Mouse (Mus musculus): ENCODE measurements at regions not wholly inside any gene's neighbourhood (a gene's known extent, or its start where the extent isn't known, plus 50 kb on each side); places are given as distances from the start of the nearest gene placed in this dataset.

GRCm38 (mm10) chr13:44399831-44400321 is 329.4 kb upstream of the Jarid2 start:
- peak; percentile 31 for DNase-seq (ENCODE audit: low read depth)

GRCm38 (mm10) chr13:44404010-44404575 is 325.2 kb upstream of the Jarid2 start:
- DNase-seq (ENCODE audit: low read depth) = no peak

GRCm38 (mm10) chr13:44407307-44407706 is 322.0 kb upstream of the Jarid2 start:
- peak; percentile 67 for DNase-seq (ENCODE audit: low read depth)

DNA sequence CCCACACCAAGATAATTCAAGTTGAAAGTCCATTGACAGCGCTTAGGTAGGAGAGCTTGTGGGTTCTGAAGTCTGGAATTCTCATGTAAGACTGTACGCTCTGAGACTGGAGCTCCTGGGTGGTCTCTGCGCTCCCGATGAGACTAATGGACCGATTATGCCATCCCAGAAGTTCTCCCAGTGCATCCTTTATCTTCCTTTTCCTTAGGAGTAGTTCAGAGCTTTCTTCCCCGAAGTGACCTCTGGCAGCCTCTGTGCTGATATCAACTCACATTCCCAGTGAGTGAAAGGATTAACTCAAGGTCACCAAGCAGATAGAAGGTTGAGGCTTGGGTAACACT is 320.7 kb upstream of the Jarid2 start:
- DNase-seq (ENCODE audit: low read depth) = no peak

- DNase-seq (ENCODE audit: low read depth) = no peak
Observed at GRCm38 (mm10) chr13:44408960-44409719, 320.1 kb upstream of the Jarid2 start.

DNA sequence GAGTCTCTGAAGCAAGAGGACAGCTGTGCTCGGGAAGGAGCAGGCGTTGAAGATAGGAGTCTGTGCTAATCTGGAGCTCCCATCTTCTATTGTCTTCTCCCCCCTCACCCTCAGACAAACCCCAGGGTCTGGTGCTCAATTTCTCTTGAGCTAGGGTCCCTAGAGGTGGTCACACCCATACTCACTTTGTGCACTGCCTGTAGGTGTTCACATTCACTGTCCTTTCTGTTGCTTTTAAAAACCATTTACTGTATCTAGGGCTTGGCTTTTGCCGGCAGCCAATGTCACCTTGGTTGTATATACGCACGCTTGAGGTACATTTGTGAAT is 319.6 kb upstream of the Jarid2 start:
- DNase-seq (ENCODE audit: low read depth) = no peak

- peak; percentile 49 for DNase-seq (ENCODE audit: low read depth)
Observed at GRCm38 (mm10) chr13:44411781-44412496, 317.3 kb upstream of the Jarid2 start.

- DNase-seq (ENCODE audit: low read depth) = no peak
Observed at GRCm38 (mm10) chr13:44413305-44413704, 316.0 kb upstream of the Jarid2 start.

GRCm38 (mm10) chr13:44415971-44416370 is 313.3 kb upstream of the Jarid2 start:
- DNase-seq (ENCODE audit: low read depth) = no peak

- DNase-seq (ENCODE audit: low read depth) = no peak
Observed at GRCm38 (mm10) chr13:44416986-44417385, 312.3 kb upstream of the Jarid2 start.

DNA sequence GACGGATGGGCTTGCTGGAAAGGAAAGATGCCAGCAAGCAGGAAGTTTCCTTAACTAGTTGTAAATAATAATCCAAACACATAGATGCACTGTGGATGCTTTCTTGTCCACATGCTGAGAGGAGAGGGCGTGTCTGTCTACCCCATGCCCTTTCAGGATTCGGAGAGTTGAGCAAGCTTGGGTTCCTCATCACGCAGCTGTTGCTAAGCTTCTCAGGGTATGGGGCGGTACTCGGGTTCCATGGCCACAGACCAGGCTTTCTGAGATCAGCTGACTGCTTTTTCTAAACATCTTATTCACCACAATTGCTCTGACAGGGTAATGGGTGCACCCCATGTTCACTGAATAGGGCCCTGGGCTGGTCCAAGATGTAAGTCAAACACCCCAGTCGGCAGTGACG is 310.2 kb upstream of the Jarid2 start:
- peak; percentile 62 for DNase-seq (ENCODE audit: low read depth)

- DNase-seq (ENCODE audit: low read depth) = peak; percentile 85
Observed at GRCm38 (mm10) chr13:44419472-44420226, 309.6 kb upstream of the Jarid2 start.

DNA sequence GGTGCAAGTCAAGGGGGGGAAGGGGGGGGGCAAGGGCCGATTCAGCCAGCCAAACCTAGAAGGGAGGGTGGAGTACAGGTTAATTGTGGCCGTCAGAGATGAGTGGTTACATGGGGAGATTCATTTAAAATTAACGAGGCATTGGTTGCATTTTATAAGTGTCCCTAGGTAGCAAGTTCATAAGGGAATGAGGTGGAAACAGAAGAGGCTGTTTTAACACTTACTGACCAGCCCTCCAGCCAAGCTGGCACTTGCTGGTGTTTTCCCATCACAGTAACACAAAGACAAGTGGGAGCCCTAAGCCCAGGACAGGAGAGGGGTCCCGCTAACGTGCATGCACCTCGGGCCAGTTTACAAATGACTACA is 309.1 kb upstream of the Jarid2 start:
- no peak for DNase-seq (ENCODE audit: low read depth)

- no peak for DNase-seq (ENCODE audit: low read depth)
Observed at GRCm38 (mm10) chr13:44420941-44421340, 308.3 kb upstream of the Jarid2 start.

DNA sequence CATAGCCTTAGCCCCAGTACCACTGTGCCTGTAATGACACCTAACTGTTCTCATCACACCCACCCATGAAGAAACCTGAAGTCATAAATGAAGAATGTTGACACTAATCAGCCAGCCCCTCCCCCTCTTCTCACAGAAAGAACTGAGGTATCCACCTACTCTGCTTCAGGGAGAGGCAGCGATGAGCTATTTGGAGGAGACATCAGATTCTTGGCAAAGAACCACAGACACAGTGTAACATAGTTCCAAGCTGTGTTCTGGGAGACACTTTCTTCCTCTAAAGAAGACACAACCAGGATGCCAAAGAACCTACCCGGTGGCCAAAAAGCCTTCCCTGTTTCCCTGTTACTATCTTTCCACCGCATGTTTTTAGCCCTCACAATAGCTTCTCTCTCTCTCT is 307.8 kb upstream of the Jarid2 start:
- no peak for DNase-seq (ENCODE audit: low read depth)

- DNase-seq (ENCODE audit: low read depth) = no peak
Observed at GRCm38 (mm10) chr13:44421922-44422321, 307.4 kb upstream of the Jarid2 start.

GRCm38 (mm10) chr13:44430492-44430891 is 298.8 kb upstream of the Jarid2 start:
- no peak for DNase-seq (ENCODE audit: low read depth)

DNA sequence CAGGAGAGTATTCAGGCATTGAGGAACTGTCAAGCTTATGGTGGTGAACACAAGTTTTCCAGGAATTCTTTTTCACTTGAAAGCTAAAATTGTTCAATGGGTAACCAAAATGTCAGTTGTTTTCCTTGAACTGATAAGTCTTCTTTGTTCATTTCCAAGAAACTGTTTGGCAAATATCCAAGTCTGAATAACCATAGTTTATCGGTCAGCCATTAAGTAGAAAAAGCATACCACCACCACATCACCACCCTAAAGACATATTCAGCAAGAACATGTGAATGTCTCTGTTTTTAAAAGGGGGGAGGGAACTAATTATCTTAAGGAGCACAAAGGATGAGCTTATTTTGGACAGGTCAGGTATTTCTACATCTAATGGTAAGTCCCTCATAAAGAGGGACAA is 291.6 kb upstream of the Jarid2 start:
- no peak for DNase-seq (ENCODE audit: low read depth)

DNA sequence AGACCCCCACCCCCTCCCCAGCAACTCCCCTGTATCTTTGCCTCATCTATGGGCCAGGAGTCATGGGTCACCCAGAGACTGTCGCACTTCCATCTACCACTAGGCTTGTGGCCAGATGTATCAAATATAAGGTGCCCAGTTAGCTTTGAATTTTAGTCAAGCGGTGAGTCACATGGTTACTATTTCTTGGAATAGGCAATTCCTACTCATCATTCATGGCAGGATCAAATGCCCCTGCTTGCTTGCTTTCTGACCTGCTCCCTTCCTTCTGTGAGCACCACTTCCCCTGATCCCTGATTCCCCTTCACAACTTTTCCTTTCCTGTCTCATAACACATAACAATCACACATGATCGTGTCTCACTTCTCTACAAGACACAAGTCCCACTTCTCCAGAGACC is 288.2 kb upstream of the Jarid2 start:
- DNase-seq (ENCODE audit: low read depth) = no peak

DNA sequence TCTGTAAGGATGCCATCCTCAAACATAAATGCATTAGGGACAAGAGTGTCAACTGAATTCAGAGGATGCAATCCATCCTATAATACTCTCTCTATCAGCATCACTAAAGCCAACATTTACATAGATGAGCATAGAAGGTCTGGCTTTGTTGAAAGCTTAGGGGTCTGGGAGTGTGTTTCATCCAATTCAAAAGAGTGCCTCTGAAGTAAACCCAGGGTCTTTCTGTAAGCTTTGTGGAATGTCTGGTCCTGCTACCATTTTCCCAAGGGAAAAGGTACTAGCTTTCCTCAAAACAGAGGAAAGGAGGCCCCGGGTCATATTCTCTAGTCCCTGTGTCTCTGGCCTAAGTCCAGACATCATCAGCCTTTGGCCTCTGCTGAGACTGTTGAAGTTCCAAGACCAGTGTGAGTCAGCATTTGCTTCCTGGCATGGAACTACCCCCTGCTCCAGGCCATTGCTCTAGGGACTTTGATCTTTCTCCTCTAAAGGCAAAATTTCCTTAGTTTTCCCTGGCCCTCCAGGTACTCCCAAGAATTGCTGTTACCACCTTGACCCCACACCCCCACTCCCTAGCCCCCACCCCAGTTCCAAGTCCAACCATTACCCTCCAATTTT is 280.0 kb upstream of the Jarid2 start:
- peak; percentile 40 for DNase-seq (ENCODE audit: low read depth)

GRCm38 (mm10) chr13:44451224-44451623 is 278.1 kb upstream of the Jarid2 start:
- no peak for DNase-seq (ENCODE audit: low read depth)

DNA sequence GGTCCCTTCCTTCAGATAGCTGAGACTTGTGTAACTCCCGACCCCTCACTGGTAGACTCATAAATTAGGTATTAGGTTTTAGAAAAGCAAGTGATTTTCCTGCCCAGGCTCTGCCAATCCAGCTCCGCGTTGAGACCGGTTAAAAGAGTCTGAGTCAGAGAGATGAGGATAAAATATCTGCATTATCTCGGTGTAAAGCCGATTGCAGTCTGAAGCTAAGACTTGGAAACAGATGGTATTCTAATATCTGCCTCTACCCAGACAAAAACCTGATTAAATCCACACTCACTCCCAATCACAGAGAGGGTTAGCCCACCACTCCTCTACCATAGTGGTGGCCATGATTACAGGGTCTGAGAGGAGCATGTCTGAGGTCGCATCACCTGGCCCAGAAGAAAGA is 276.1 kb upstream of the Jarid2 start:
- DNase-seq (ENCODE audit: low read depth) = no peak
